Mouse (Mus musculus) embryonic stem cell, embryonic (primary cell): Measurements from ENCODE around the gene Igfbpl1.

ENCODE experiments used
- CTCF ChIA-PET, 4 experiments: fragments of 300-600 bp in 2 of 4; fragments of 350-600 bp in 2 of 4; sonication (Branson Sonifier 250); formaldehyde crosslinking; loops; one replicate each; lab custom pipeline; 2022; ENCODE audit warnings: inconsistent platforms in 2 of 4; lab: Charles Lee
- POLR2A ChIA-PET, 4 experiments: fragments of 300-600 bp in 2 of 4; fragments of 350-600 bp in 2 of 4; sonication (Branson Sonifier 250); formaldehyde crosslinking; loops; one replicate each; lab custom pipeline; 2022; ENCODE audit warnings: antibody characterized with exemption in 4 of 4, inconsistent platforms in 1 of 4; lab: Charles Lee

Igfbpl1 gene

DNA sequence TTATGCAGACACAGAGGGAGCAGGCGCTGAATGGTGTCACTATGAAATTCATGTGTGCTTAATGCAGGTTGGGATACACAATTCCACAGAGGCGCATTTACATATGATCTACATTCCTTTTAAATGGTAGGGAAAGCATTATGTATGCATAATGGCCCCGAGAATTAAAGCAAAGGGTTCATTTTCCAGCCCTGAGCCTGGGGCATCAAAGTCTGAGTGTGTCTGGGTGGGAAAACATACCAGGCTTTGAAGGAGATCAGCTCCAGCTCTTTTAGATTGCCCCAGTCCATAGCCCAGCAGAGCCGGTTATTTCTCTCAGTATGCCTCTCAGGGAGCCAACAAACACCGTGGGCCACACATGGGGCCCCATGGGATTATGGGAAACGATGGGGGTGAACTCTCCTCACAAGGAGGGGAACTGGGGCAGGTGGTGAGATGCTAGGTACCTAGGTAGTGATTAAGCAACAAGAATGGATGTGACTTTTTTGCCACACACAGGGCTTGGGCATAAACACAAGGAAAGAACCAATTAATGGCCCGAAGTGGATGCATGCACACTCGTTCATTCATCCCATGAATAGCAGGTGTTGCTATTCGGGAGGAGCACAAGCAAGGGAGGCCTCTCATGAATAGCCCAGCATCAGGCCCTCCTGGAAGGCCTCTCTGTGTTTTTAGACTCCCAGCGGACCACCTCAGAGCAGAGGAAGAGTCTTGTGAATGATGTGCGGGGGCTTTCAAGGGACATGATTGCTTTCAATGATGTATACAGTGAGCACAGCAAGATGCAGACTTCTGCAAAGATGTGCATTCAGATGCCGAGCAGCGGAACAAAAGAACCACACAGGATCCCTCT, 3.4 kb upstream of the Igfbpl1 start:
- CTCF ChIA-PET = interaction anchor here in 3 of 4 experiments (0.5 to 1.4 kb wide), 5 partner anchors 10 to 775 kb away, joined by 3 to 4 read pairs (median 3); no protein-coding TSS in a partner anchor
- POLR2A ChIA-PET = no interaction called here

DNA sequence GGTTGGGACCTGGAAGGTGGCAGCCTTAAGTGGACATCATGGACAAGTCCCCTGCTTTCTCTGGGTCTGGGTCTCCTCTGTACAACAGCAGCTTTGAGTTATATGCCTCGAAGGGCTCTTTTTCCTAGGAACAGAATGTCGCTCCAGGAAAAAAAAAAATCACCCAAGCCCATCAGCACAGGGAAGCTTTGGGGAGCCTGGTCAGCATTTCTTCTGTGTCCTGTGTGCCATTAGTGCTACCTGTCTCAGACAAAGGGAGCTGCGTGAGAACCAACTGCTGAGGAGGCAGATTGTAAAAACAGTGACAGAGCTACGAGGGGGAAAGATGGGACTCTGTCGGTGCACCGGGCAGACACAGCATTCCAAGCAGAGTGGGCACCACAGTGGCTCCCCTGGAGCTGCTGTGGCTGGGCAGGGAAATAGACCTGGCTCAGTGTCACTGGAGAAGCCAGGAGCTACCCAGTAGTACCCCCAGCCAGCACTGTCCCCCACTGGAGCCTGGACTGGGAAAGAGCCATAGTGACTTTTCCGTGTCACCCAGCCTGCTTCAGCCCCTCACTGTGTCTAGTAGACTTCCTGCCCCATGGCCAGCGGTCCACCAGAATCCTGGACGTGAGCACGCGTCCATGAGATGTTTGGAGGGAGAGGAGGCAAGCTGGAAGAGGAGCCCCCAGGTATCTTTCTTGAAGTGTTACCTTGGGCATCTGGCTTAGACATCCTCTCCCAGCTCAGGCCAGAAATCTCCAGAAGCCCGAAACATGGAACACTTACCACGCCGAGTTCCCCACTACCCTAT, 1.8 kb downstream of the Igfbpl1 start:
- CTCF ChIA-PET = interaction anchor here in 2 of 4 experiments (0.7 to 2.0 kb wide), 4 partner anchors 9 to 232 kb away, joined by 3 to 6 read pairs (median 6); no protein-coding TSS in a partner anchor

DNA sequence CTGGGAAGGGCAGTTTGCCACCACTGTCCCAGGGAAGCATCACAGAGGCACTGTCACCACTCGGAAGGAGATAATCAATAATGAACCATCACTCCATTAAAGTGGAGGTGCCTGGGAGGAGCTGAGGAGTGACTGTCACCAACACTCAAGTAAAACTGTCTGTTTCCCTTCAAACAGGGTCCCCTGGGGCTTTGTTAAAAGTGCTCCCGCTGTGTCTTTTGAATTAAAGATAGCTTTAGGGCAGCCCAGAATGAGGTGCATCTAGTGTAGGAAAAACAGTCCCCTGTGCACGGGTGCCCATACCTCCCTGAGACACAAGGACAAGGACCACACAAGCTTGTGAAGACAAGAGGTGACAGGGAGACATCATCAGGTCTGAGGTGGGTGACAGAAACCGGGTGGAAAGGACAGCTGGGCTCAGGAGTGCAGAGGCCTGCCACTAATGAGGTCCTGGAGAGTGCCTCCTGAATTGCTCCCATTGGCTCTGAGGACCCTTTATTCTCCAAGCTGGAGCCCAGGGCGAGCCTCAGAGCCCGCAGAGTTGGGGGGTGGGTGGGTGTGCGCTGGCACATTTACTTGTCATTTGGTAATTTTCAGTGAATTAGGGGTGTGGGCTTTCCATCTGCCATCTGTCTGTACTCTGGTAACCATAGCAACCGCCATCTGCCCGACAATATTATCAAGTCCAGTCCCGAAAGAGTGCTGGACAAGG, 2.5 kb downstream of the Igfbpl1 start:
- ChIA-PET POLR2A (interaction anchor here in 3 of 4 experiments (0.7 to 1.3 kb wide), 7 partner anchors 11 to 308 kb away, joined by 3 read pairs; partner anchors contain the start of gene Stra6l (in 1 of the 3)), CTCF (interaction anchor here in 2 of 4 experiments (1.1 to 2.0 kb wide), 4 partner anchors 8 to 32 kb away, joined by 3 to 6 read pairs (median 6); no protein-coding TSS in a partner anchor)

More for the DNA sequence above, 1.8 kb downstream of the Igfbpl1 start:
- POLR2A ChIA-PET = interaction anchor here in 3 of 4 experiments (0.6 to 1.3 kb wide), 5 partner anchors 9 to 33 kb away, joined by 3 read pairs; no protein-coding TSS in a partner anchor

DNA sequence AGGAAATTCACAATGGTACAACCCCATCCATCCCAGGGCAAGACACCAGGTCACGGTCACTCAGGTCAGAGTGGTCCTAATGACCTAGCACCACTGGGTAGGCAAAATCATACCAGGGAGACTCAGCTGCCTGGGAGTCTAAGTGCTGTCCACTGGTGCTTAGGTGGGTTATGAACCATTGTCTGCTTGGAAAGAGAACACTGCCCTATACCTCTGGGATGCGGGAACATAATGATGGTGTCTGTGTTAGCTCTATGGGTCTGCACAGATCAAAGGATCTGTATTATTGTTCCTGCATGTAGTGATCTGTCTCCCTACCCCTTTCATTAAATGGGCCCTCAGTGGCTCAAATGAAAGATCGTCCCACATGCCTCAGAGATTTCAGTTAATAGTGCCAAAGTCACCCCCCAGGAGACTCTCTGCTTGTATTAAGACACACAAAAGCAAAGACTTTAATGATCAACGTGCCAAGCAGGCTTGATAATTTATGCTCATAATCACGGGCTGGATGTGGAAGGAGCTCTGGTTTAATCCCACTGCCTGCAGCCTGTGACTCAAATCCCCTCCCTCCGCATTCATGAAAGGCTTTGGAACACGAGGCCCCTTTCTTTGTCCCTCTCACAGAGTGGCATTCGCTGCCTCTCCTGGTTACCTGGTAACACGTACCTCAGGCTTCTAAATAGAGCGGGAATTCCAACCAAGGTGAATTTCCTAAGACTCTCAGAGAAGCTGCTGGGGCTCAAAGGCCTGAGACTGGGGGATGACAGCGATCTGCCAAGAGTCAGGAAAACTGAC, 3.7 kb downstream of the Igfbpl1 start:
- CTCF ChIA-PET = interaction anchor here in 1 of 4 experiments (1.1 kb wide), 1 partner anchor 7 kb away, joined by 3 read pairs; no protein-coding TSS in a partner anchor
- POLR2A ChIA-PET = interaction anchor here in 2 of 4 experiments (1.2 to 1.3 kb wide), 2 partner anchors 9 to 25 kb away, joined by 3 read pairs; partner anchors contain the start of gene Stra6l (in 1 of the 2)

DNA sequence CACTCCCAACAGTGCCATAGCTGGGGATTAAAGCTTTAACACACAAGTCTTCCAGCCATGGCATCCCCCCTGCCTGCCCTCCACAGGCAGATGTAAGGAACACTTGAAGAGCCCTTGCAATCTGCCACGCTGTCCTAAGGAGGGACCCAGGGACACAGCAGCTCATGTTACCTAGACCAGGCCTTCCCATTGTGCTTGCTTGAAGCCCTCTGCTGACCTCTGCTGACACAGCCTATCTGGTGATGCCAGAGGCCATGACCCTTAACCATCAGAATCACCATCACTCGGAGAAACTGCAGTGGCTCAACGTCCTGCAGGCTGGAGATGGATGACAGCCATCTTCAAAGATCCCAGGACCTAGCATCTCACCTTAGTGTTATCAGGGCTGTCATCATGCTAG, 4.7 kb downstream of the Igfbpl1 start:
- POLR2A ChIA-PET = interaction anchor here in 2 of 4 experiments (0.5 to 1.2 kb wide), 4 partner anchors 14 to 592 kb away, joined by 3 to 8 read pairs (median 3); no protein-coding TSS in a partner anchor
- CTCF ChIA-PET = interaction anchor here in 3 of 4 experiments (0.5 to 1.0 kb wide), 4 partner anchors 22 to 404 kb away, joined by 3 to 5 read pairs (median 4); no protein-coding TSS in a partner anchor

GRCm38 (mm10) chr4:45820074-45820830, 6.5 kb downstream of the Igfbpl1 start:
- CTCF ChIA-PET = interaction anchor here (0.6 to 2.8 kb wide), 27 partner anchors 9 to 692 kb away, joined by 3 to 32 read pairs (median 4); partner anchors contain the start of gene Aldh1b1 (in 1 of the 4)
- POLR2A ChIA-PET = interaction anchor here in 3 of 4 experiments (0.7 to 2.1 kb wide), 4 partner anchors 9 to 872 kb away, joined by 3 to 8 read pairs (median 3); no protein-coding TSS in a partner anchor

GRCm38 (mm10) chr4:45819208-45819931, 7.4 kb downstream of the Igfbpl1 start:
- POLR2A ChIA-PET = interaction anchor here in 3 of 4 experiments (0.5 to 2.1 kb wide), 16 partner anchors 9 to 807 kb away, joined by 3 to 8 read pairs (median 3); partner anchors contain the start of gene Zbtb5 (in 1 of the 3)
- CTCF ChIA-PET = interaction anchor here (0.5 to 2.8 kb wide), 33 partner anchors 8 to 691 kb away, joined by 3 to 32 read pairs (median 4); partner anchors contain the start of gene Aldh1b1 (in 1 of the 4)

- ChIA-PET POLR2A (interaction anchor here in 3 of 4 experiments (0.6 to 2.1 kb wide), 14 partner anchors 8 to 806 kb away, joined by 3 to 8 read pairs (median 4); partner anchors contain the start of gene Zbtb5 (in 1 of the 3)), CTCF (interaction anchor here (0.5 to 2.8 kb wide), 15 partner anchors 8 to 594 kb away, joined by 3 to 32 read pairs (median 4); partner anchors contain the start of gene Aldh1b1 (in 1 of the 4))
Measured at GRCm38 (mm10) chr4:45818814-45819207, 7.9 kb downstream of the Igfbpl1 start.

DNA sequence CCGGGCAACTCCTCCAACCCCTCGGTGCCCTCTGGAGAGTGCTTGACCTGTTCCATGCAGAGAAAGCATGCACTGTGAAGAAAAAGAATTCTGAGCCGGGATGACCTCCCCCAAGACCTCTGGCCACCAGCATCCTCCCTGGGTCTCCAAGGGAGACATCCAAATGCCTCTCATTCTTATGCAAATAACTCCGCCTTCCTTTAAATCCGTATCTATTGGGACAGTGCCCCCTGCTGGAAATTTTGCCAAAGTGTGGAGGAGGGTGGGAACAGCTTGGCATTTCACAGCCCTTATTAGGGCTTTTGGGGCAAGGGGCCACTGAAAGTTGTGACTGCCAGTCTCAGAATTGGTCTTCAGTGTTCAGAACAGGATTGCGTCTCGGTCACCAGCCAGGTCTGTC, 11.2 kb downstream of the Igfbpl1 start:
- POLR2A ChIA-PET = interaction anchor here in 3 of 4 experiments (1.0 to 1.5 kb wide), 3 partner anchors 10 to 708 kb away, joined by 3 to 4 read pairs (median 3); partner anchors contain the start of gene Aldh1b1 (in 1 of the 3)
- CTCF ChIA-PET = interaction anchor here (0.6 to 1.6 kb wide), 29 partner anchors 8 to 803 kb away, joined by 3 to 9 read pairs (median 3); partner anchors contain the start of genes Aldh1b1 (in 1 of the 4) and Slc25a51 (in 1 of the 4)

DNA sequence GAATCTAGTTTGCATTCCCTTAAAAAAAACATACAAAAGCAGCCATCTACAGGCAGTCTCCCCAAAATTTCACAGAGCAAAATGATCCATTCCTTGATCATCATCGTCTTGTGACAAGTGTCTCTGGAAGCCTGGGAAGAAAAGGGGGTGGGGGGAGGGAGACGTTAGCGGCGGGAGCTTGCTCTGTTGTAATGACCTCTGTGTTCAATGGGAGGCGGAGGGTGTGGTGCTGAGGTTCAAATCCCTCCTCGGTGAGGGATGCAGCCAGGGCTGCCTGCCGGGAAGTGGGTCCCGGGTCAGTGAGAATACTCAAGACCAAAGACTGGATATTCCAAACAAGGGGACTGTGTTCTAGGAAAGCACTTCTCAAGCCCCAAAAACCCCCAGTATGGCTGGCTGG, 15.5 kb downstream of the Igfbpl1 start:
- CTCF ChIA-PET = interaction anchor here in 3 of 4 experiments (0.6 to 2.3 kb wide), 16 partner anchors 8 to 395 kb away, joined by 3 to 9 read pairs (median 4); partner anchors contain the start of gene Aldh1b1 (in 1 of the 3)
- POLR2A ChIA-PET = interaction anchor here in 3 of 4 experiments (0.6 to 2.8 kb wide), 13 partner anchors 8 to 704 kb away, joined by 3 to 13 read pairs (median 3); partner anchors contain the start of gene Aldh1b1 (in 2 of the 3)

DNA sequence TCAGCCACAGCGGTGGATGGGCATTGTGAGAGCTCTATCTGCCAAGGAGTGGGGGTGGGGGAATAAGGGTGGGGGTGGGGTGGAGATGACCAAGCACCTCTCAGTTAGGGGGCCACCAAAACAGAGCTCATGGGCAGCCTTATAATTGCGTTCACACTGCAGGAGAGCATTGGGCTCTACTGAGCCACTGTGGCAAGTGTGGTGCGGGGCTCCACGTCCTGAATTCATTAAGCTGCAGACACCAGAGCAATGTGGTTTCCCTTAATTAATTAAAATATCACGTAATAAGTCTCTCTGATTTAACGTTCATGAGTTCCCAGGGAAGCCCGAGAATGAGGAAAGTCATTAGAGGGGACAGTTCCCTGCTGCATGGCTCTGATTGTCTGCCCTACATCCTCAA, 18.7 kb downstream of the Igfbpl1 start:
- ChIA-PET CTCF (no interaction called here), POLR2A (interaction anchor here in 2 of 4 experiments (0.6 to 1.7 kb wide), 5 partner anchors 9 to 301 kb away, joined by 3 to 8 read pairs (median 3); partner anchors contain the start of gene Aldh1b1 (in 1 of the 2))

DNA sequence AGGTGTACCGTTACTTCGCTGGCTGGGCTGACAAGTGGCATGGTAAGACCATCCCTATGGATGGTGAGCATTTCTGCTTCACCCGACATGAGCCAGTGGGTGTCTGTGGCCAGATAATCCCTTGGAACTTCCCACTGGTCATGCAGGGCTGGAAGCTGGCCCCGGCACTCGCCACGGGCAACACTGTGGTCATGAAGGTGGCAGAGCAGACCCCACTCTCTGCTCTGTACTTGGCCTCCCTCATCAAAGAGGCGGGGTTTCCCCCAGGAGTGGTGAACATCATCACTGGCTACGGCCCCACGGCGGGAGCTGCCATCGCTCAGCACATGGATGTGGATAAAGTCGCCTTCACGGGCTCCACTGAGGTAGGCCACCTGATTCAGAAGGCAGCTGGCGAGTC, 23.8 kb downstream of the Igfbpl1 start:
- ChIA-PET CTCF (interaction anchor here in 3 of 4 experiments (0.6 to 1.9 kb wide), 5 partner anchors 9 to 61 kb away, joined by 4 to 6 read pairs (median 6); no protein-coding TSS in a partner anchor), POLR2A (interaction anchor here in 2 of 4 experiments (0.7 to 2.0 kb wide), 3 partner anchors 8 to 748 kb away, joined by 3 to 4 read pairs (median 3); no protein-coding TSS in a partner anchor)

DNA sequence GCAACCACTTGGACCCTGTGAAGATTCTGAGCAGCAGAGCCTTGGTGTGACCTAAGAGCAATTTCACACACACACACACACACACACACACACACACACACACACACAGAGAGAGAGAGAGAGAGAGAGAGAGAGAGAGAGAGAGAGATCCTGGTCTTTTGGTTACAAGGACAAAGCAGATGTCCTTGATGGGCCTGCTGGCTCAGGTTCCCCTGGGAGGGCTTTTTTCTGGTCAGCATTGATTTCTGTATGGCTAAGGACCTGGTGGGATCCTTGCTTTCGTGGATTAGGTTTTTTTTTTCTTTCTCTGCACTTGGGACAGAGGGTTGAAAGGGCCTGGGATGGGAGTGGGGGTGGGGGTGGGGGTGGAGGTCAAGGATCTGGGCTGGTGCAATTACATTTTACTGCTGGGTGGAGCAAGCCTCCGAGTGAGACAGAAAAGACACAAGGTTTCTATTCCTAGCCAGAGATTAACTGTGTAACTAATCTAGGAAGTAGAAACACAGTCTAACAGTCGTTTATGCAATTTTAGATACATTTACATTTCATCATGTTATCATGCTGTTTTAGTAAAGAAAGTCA, 26.7 kb downstream of the Igfbpl1 start:
- CTCF ChIA-PET = interaction anchor here in 3 of 4 experiments (0.6 to 2.1 kb wide), 9 partner anchors 11 to 494 kb away, joined by 3 to 7 read pairs (median 4); no protein-coding TSS in a partner anchor
- POLR2A ChIA-PET = interaction anchor here (0.5 to 4.3 kb wide), 9 partner anchors 9 to 788 kb away, joined by 3 to 13 read pairs (median 4); no protein-coding TSS in a partner anchor
